Mouse (Mus musculus) adrenal gland, adult (tissue): Measurements from ENCODE around the gene Crybg3.

ENCODE experiments used
- DNase-seq, 2 experiments: peaks; one replicate each; pipeline ENCODE4 v3.0.0; 2022 to 2023; ENCODE audit warnings: low spot score in 1 of 2; ENCODE audit not compliant: inconsistent age in 2 of 2

Crybg3 gene

DNA sequence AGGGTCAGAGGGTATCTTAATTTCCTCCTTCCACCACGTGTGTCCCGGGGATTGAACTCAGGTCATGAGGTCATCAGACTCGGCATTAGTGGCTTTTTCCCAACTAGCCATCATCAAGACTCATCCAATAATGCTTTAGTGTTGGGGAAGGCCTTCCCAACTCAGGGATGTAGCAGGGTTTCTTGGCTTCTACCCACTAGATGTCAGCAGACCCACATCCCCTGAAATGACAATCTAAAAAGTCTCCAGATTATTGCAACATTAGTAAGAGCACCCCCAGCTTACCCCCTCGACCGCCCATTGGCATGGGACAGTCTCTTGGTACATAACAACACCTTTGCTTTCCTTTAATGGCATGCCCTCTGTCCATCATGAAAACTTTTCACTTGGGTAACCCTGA is 65.1 kb downstream of the Crybg3 start:
- DNase-seq, result no peak

DNA sequence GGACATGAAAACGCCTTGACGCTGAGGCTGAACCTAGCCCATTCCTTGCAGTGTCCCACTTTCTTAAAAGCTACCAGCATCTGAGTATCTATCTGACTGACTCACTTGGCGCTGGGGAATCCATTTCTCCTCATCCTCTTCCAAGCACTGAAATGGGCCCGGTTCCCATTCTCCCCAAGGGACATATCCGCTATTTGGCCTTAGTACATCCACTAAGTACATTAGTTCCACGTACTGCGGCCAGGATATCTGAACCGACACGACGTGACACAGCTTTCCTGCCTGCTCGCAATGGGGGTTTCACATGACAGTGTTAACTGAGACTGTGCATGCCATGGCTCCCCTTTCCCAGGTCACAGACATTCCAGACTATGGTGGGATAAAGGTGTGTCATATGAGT is 66.4 kb downstream of the Crybg3 start:
- no peak for DNase-seq

DNA sequence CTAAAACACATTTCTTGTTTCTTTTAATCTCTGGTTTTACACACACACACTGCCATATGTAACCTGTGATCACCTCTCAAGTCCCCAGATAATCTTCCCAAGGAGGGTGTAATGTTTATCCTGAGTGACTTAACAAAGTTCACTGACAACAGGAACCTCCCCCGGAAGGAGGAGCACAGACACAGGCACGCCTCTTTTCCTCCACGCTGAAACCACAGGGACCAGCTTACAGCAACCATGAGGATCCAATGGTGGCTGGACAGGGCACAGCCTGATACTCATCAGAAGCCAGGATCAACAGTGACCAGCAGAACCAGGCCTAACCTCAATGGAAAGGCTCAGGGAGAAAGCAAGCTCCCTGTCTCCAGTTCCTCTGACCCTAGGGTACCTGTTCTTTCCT is 68.2 kb downstream of the Crybg3 start:
- no peak for DNase-seq

DNA sequence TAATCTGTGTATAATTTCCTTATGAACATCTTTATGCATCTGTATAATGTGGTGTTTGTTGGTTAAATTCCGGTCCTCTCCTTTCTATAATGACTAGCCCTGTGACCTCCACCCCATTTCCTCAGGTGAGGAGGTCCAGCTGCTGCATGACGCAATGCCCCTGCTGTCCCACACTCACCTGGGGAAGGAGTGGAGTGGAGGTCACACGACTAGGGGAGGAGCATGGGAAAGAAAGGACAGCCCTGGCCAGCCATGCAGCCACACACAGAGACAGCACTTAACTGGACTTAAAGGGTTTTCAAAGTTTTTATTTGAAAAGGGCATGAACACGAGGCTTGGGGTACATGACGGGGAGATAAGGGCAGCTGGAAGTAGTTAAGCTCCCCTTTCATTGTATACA is 69.5 kb downstream of the Crybg3 start:
- DNase-seq, result no peak

DNA sequence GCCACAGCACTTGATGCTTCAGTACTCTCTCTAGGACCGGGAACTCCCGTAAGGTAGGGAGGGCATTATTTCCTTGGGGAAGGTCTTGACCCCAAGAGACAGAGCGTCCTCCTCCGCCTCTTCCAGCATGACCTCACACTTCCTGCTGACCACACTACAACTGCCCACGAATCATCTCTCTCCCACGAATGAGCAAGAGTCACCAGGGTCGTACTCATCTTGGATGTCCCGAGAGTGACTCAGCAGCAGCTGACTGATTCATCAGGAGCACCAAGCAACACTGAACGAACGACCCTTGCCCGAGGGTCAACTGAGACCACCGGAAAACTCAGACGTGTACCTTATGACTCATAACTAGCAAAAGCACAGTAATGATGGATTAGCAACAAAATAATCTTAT is 71.2 kb downstream of the Crybg3 start:
- peak in 1 of 2 experiments; percentile 35 for DNase-seq

DNA sequence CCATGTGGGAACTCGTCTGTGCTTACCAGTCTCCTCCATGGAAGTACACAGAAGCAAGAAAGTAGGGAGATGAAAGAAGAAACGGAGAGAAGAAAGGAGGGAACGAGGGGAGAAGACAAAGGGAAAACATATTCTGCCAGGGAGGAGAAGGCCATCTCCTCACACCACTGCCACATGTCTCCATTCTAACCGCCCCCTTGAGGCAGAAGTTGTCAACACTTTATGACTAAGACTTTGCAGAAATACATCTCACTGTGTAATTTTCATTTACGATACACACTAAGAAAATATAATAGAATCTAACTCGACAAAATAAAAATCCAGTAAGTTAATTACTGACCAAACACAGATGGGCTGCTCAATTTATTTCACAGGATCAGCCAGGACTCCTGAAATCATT is 73.8 kb downstream of the Crybg3 start:
- DNase-seq, result no peak

DNA sequence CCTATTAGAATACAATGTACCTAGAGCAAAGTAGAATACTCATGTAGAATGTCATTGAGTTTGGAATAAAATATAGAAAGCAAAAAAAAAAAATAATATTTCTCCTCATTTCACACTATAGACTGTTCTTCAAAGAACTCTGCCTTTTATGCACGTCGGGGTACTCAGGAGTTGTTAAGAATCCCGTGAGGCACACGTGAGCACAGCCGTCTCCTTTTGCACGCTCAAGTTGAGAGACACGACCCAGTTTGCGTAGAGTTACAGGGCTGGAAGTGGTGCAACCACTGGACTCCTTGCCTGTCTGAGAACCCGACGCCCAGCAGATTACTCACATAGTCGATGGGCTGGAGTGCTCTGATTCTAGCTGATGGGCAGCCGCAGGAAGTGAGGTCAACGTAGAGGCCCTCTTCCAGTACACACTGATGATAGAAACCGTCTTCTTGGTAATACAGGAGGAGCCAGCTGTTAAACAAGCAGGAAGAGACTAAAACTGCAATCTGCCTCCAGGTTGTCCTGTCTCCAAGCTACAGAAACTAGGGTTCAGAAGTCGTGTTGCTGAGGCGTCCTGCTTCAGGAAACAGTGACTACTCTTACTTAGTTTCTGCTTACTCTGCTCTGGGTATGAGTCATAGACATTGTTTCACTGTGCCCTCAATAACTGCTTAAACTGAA is 78.9 kb downstream of the Crybg3 start:
- DNase-seq, result no peak

DNA sequence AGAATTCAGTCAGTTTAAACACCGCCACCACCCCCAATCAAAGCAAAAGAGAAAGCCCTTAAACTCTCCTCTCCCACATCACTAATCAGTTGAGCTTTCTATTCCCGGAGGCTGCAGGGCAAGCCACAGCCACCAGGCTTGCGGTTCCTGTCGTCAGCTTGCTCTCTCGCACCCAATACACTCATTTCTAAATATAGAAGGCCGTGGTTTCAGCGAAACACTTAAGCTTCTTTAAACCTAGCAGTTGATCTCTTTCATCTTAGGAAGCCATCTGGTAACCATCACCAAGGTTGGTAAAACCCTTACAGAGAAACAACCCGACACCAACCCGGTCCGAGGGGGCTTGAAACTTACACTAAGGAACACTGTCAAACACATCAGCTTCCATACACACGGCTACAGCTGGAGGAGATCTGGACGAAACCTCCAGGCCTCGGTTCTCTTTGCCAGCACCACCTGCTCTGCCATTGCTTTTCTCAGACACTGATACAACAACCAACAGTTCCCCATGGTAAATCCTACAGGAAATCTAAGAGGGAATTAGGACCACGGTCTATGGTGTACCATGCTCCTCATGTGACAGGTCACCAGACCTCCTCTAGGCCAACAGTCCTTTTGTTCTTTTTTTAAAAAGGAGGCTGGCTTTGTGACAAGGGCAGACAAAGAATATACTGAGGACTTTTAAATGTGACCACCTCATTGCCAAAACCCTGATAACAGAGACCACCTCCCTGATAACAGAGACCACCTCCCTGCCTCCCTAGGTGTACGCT is 83.1 kb downstream of the Crybg3 start:
- DNase-seq, result no peak

DNA sequence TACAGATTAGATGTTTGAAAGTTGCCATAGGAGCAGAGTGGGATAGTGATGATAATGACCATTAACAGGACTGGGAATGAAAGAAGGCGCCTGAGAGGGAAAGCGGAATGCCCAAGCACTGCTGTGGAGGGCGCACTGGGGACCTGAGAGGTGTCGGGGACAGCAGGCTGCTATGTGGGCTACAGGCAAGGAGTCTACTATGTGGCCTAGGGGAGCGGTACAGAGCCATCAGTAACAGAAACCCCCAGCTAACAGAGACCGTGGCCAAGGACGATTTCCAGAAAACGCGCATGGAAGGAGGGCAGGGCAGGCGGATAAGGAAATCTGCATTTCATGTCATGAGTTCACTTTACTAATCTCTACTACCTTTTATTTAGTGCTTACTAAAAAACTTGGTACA is 83.8 kb downstream of the Crybg3 start:
- DNase-seq, result no peak

DNA sequence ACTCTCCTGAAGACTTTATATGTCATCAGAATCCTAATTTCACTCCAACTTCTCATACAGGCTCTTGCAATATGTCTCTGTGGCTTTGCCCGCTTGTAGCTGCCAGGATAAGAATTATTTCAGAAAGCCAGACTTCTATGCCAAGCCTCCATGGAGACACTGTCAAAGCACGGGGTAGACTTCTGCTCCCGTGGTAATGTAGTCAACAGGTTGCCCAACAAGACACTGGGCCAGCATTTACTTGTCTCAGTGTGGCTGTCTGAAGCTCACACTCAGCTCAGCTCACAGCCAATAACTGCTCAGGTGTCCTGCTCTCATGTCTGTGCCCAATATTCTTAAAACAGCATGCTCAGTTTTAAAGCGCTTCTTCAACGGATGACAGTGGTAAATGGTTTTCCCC is 85.6 kb downstream of the Crybg3 start:
- DNase-seq, result no peak

DNA sequence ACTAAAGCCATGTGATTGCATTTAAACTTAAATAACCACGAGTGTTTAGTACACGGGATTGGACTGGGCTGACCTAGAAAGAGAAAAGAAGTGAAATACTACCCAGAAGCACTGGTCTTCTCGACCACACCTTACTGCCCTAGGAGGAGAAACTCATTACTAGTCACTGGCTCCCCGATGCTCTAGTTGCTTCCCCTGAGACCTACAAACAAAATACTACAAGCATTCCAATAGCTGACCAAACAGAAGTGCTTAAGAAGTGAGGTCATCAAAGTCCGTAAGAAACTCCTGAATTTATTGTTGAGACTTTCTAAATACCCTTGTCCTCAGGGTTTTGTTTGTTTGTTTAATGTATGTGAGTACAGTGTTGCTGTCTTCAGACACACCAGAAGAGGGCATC is 90.9 kb downstream of the Crybg3 start:
- DNase-seq, result no peak

DNA sequence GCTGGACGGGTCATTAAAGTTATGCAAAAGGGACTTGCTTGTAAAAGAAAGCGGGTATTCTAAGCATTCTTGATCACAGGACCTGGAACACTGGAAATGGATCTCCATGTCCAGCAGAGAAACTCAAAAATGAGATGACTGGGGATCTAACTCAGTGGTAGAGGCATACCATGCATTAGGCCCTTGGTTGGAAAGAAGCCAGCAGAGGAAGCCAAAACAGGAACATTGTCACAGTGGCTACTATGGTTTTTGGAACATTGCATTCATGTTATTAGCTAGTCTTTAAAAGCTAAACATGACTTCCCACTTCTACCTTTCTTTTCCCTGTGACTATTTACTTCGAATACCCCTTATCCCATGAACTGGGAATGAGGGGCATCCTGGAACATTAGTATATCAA is 101.6 kb downstream of the Crybg3 start:
- DNase-seq, result peak in 1 of 2 experiments; percentile 21

DNA sequence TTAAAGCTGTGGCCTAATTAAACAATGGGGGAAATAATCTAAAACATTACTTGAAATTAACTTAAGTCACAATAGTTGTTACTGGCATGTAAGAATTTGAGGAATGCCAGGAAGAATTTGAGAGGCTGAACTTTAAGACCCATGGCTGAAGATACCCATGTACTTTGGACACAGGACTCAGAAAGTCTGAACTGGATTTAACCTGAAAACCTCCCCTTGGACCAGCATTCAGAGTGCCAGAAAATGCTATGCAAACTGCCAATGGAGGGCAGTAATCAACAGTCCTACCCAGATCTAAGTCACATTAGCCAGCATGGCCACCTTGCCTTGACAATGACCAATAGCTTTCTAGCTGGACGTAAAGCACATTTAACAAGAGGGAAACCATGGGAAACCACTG is 102.8 kb downstream of the Crybg3 start:
- DNase-seq, result no peak

DNA sequence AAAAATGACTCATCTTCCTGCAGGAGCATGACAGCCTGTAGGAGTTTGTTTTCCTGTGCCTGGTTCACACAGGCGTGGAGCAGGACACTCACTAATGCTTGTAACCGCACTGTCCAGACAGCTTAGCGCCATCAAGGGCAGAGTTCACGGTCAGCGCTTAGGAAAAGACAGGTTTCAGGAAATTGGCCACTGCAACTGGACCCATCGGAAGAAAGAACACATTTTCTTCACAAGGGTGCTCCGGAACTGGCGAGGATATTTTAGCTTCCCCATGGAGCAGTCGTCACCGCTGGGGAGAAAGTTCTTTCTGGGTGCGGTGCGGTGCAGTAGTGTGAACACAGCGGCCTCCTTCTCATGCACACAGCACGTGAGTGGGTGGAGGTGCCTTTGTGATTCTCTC is 107.6 kb downstream of the Crybg3 start:
- peak; percentile 43 to 59 for DNase-seq

DNA sequence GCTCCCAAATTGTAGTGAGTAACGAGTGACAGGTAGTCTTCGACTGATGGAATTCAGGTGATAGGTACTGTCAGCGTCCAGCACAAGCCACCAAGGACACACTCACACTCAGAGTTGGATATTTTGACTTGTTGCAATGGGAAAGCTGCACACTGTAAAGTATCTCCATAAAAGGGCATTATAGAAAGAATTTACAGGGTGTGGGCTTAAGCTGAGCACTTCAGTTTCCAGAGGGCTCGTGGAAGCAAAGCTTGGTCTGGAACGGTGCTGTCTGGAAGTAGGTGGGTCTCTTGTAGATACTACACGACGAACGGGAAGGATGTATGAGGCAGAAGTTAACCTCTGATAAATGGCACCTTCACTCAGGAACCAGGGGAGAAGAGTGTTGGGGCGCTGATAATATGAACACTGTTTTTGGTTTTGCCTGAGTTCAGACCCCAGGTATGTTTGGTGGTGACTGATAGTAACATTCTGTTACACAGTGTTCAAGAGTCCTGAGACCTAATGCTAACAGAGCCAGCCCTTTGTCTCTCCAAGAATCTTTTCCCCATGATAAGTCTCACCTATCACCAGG is 112.7 kb downstream of the Crybg3 start:
- no peak for DNase-seq

DNA sequence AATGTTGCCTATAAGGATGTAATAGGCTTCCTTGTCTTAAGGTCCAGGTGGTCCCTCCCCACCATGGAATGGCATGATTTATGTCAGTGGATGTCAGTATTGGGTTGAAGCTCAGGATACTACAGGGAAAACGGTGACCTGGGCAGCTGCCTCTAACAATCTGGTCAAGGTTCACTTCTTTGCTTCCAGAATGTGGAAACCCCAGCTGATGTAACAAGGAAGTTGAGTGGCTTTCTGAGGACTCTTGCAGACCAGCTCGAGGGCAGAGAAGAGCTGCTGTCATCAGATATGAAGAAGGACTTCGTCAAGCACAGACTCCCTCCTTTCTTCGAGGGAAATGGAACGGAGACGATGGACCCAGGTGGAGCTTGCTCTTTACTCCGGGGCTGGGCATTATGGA is 113.5 kb downstream of the Crybg3 start:
- DNase-seq, result no peak

DNA sequence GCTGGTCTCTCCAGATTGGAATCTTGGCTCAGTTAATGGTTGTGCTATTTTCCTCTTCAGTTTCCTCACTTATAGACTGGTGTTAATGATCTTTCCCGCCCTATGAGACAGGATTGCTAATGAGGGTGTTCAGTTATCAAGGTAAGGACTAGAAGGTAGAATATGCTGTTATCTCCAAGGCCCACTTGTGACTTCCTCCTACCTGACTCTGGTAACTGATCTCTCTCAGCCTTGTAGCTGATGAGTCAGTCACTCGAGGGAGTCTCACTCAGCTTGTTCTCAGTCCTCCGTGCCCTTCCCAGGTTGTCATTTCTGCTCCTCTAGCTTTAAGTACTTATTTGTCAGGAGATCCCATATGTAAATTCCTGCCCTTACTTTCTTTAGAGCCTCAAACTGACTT is 122.8 kb downstream of the Crybg3 start:
- DNase-seq, result no peak

DNA sequence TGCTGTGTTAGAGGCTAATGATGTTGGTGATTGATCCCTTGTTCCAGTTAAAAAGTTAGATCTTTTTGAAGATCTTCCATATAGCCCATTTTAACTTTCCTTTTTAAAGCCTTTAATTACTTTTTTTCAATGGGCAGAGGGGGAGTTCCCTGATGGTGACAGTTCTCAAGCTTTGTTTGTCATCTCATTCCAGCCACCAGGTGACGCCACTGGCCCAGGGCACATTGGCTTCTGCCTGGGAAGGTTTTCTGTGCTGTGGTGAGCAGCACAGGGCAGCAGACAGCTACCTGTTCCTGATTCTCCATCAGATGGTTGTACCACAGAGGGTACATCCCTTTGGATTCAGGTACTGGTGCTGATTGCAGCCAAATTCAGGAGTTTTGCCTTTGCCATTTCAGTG is 126.0 kb downstream of the Crybg3 start:
- DNase-seq, result peak; percentile 59 to 84

DNA sequence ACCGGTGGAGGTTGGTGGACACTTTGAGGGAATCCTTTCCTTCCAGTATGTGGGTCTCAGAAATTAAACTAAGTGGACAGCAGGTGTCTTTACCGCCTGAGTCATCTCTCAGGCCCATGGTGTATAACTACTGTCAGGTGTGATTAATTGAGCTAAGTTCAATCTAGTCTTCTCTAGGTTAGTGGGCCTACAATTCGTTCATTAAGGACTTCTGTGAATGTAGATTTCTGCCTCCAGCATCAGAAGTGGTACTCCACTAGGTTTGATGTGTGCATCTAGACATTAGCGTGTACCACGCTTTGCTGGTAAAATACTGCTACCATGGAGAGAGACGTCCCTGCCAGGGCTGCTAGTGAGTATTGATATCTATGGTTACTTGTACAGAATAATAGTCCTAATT is 128.2 kb downstream of the Crybg3 start:
- no peak for DNase-seq

DNA sequence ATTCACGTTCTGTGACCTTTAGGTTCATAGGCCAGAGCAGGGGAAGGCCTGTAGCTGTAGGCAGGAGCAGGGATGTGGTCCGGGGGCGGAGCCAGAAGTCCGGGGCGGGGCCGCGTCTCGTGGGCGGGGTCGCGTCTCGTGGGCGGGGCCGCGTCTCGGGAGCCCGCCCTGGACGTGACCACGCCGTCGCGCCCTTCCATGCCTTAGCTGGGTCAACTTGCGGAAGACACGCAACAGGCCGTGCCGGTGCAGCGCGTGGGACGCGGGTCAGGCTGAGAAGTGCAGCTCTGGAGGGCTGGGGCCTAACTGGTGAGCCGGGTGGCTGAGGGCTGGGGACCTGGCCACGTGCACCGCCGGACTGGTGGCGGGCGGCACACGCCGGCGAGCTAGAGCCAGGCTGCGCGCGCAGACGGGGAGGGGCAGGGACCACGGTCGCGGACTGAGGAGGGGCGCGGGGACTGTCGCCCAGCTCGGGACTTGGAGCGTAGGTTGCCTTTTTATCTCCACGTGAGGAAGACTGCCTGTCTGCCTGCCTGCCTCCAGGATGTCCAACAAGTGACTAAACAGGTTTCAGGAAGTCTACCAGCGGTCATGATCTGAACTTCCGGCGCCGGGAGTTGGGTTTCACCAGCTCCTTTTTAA is 129.0 kb downstream of the Crybg3 start, which contains the start of gene Riox2:
Gene Riox2 (plus strand): TSS at position 139 of the 642 bp plus-strand sequence.
- DNase-seq, result peak; percentile 86 to 96

DNA sequence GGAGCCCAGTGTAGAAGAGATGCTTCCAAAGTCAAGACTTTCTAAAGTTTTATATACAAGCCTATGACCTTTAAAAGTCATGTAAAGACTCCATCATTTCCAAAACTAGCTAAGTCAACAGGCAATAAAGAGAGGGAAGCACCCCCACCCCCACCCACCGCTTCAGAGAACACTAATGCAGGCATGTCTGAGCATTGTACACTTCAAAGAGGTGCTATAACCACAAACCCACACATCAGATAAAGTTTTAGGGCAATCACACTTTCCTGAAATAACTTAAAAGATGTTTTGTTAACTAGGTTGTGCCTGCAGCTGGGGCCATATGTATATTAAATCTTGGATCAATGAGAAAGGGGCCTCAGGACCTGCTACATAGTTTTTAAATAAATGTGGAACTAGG is 130.9 kb downstream of the Crybg3 start:
- no peak for DNase-seq

DNA sequence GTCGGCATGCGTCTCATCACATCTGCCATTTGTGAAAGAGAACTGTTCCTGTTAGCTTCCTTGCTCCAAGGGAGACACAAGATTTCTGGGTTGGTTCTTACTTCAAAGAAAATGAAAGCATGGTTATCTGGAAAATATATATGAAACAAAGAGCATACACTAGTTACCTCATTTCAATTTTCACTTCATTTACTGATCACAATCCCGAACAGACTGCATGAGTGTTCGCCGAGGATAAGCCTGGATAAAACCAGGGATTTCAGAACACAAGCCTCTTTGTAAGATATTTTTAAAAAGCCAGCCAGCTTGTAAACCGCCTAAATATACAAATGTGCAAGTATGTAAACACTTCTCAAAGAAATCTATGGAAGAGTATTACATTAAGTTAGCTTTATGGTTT is 136.8 kb downstream of the Crybg3 start:
- no peak for DNase-seq
